Mouse (Mus musculus) kidney, embryonic 16.5 days (tissue): Measurements from ENCODE around the gene Ptpro. TPM values are rescaled to one million over a fixed set of nuclear protein-coding genes. Genes with fewer than 3 reads are reported as not detected.
A peak's percentile ranks its signal among the peaks of the same experiment; 100 is the strongest.

Experiments
- ATAC-seq: fragments of 200-750 bp; cut with Nextera tagmentation; 2 replicates; pipeline ENCODE4 v1.8.0; 2017; ENCODE audit warnings: moderate TSS enrichment; ENCODE audit not compliant: low FRiP score, low TSS enrichment
- H3K27ac ChIP-seq: fragments of 300-500 bp; sonication (generic); 2 replicates; pipeline ENCODE4 v1.5.1; 2014; ENCODE audit warnings: low read length
- H3K27me3 ChIP-seq: fragments of 300-500 bp; sonication (generic); 2 replicates; pipeline ENCODE4 v1.6.1; 2014; ENCODE audit warnings: low read length, control low read depth, mixed read lengths; ENCODE audit not compliant: insufficient read depth
- H3K36me3 ChIP-seq: fragments of 300-500 bp; sonication (generic); 2 replicates; pipeline ENCODE4 v1.6.1; 2014; ENCODE audit warnings: low read length, control low read depth, mixed read lengths; ENCODE audit not compliant: insufficient read depth
- H3K4me1 ChIP-seq: fragments of 300-500 bp; sonication (generic); 2 replicates; pipeline ENCODE4 v1.6.1; 2014; ENCODE audit warnings: low read length, control low read depth, mixed read lengths; ENCODE audit not compliant: insufficient read depth
- H3K4me2 ChIP-seq: fragments of 300-500 bp; sonication (generic); replicated peaks from 2 replicates; pipeline ENCODE4 v1.6.1; 2014; ENCODE audit warnings: low read depth, low read length
- H3K4me3 ChIP-seq: fragments of 300-500 bp; sonication (generic); 2 replicates; pipeline ENCODE4 v1.5.1; 2014; ENCODE audit warnings: mild to moderate bottlenecking, low read length
- H3K9ac ChIP-seq: fragments of 300-500 bp; sonication (generic); replicated peaks from 2 replicates; pipeline ENCODE4 v1.6.1; 2014; ENCODE audit warnings: low read length
- H3K9me3 ChIP-seq: fragments of 300-500 bp; sonication (generic); 2 replicates; pipeline ENCODE4 v1.6.1; 2016; ENCODE audit warnings: low read length, control low read depth
- WGBS: fragments of 180-500 bp; shearing (Covaris S2); extraction: QIAGEN DNeasy Blood & Tissue Kit; methylation state at CpG from one replicate; pipeline ENCODE4 v1.1.7; 2014; 5-methylcytosine and 5-hydroxymethylcytosine counted together
- polyA plus RNA-seq: library from polyadenylated mRNA; unstranded; fragments of >200 nt; fragmentation: Nextera tagmentation; extraction: Ambion mirVana; gene quantifications from 2 replicates; pipeline ENCODE4 v1.2.1, GENCODE M21; 2015

The Ptpro gene
- polyA plus RNA-seq, 1 experiment from 2014 or later: 21.7 TPM

DNA sequence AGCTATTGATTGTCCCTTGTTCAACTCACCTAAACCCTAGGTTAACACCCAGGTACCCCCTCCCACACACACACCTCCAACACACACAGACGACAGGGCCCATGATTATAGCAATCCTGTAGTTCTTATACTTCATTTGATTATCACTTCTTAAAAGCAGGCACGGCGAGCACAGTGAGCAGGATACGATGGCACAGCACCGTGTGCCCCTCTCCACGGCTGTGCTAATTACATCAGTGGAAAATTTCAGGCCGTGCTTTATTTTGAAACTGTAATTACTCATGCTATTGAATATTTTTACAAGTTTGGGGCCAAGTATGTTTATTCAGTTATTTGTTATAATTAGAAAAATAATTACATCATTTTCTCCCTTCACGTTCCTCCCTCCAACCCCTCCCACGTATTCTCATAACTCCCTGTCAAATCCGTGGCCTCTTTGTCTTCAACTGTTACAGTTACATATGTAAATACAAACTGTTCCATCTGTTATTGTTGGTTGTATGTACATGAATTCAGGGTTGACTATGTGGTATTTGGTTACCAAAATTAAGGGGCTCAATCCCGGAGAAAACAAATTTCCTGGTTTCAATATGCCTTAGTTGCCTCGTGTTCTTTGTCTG lies 66.2 kb downstream of the Ptpro start:
- ATAC-seq: no peak
- H3K9ac ChIP-seq: no peak overlapping the region
- no peaks in the 10 kb centered on the region for H3K27me3 ChIP-seq
- H3K27ac ChIP-seq: no peak overlapping the region
- no peak overlapping the region for H3K4me3 ChIP-seq
- peaks cover 4% of the 10 kb centered on the region; the same call in 1 of the 2 replicates for H3K4me1 ChIP-seq
- H3K36me3 ChIP-seq: no peaks in the 10 kb centered on the region
- WGBS: 84% methylated on average over 12 of the region's 12 CpGs
- H3K9me3 ChIP-seq: no peaks in the 10 kb centered on the region
- H3K4me2 ChIP-seq: no peak overlapping the region

DNA sequence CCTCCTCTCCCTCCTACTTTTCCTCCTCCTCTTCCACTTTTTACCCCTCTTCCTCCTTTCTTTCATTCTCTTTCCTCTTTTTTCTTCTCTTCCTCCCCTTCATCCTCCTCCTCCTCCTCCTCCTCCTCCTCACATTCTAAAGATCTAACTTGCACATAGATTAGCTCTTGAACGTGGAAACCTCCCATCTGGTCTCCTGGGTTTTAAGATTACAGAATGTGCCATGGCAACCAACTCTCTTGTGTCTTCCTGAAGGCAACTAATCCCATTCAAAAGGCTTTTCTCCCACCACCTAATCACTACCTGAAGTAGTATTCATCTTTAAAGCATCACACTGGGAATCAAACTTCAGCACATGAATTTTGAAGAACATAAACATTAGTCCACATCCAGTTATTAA lies 67.5 kb downstream of the Ptpro start:
- no peaks in the 10 kb centered on the region for H3K36me3 ChIP-seq
- no peaks in the 10 kb centered on the region for H3K27me3 ChIP-seq
- no peak overlapping the region for H3K4me2 ChIP-seq
- WGBS: 50% methylated on average over 1 of the region's 1 CpGs
- H3K9me3 ChIP-seq: no peaks in the 10 kb centered on the region
- no peak overlapping the region for H3K4me3 ChIP-seq
- H3K27ac ChIP-seq: no peak overlapping the region
- peaks cover 4% of the 10 kb centered on the region; the same call in 1 of the 2 replicates for H3K4me1 ChIP-seq
- no peak for ATAC-seq
- no peak overlapping the region for H3K9ac ChIP-seq

DNA sequence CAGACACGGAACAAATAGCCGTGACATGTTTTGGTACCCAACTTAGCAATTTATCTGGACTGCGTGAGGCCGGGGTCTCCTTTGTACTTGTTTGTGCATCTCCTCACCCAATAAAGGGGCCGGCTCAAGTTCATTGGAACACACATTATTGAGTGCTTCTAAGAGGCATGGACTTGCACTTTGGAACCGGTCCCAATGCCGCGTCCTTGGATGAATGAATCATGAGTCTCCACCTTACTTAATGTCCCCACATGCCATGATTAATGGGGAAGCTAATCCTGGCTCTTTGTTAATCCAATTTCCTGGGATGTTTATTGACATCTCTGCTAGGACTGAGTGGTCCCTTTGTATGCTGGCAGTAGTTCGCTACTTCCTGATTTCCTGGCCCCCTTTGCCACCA lies 75.6 kb downstream of the Ptpro start:
- H3K4me1 ChIP-seq: no peaks in the 10 kb centered on the region
- no peak overlapping the region for H3K4me2 ChIP-seq
- H3K4me3 ChIP-seq: no peak overlapping the region
- H3K27me3 ChIP-seq: no peaks in the 10 kb centered on the region
- no peak overlapping the region for H3K9ac ChIP-seq
- ATAC-seq: no peak
- H3K27ac ChIP-seq: no peak overlapping the region
- no peaks in the 10 kb centered on the region for H3K36me3 ChIP-seq
- H3K9me3 ChIP-seq: no peaks in the 10 kb centered on the region
- whole genome bisulfite sequencing: 54% methylated on average over 9 of the region's 9 CpGs

DNA sequence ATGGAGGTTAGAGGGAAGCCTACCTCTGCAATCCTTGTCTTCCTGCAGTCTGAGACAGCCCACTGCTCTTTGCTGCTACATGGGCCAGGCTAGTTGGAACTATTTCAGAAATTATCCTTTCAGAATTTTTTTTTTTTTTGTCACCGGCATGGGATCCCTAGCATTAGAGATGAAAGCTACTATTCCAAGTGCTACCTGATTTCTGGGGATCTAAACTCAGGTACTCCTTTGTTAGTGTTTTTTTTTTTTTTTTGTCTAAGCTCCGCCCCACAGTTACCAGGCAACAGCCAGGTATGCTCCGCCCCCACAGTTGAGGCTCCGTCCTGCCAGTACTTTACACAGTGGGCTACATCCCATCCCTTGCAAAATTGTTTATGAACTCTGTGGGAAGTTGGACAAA lies 76.1 kb downstream of the Ptpro start:
- Histone ChIP-seq H3K36me3 (no peaks in the 10 kb centered on the region), H3K9ac (no peak overlapping the region), H3K4me2 (no peak overlapping the region), H3K27ac (no peak overlapping the region), H3K9me3 (no peaks in the 10 kb centered on the region), H3K4me3 (no peak overlapping the region), H3K27me3 (no peaks in the 10 kb centered on the region), H3K4me1 (no peaks in the 10 kb centered on the region)
- ATAC-seq: no peak
- 68% methylated on average over 4 of the region's 4 CpGs for WGBS

DNA sequence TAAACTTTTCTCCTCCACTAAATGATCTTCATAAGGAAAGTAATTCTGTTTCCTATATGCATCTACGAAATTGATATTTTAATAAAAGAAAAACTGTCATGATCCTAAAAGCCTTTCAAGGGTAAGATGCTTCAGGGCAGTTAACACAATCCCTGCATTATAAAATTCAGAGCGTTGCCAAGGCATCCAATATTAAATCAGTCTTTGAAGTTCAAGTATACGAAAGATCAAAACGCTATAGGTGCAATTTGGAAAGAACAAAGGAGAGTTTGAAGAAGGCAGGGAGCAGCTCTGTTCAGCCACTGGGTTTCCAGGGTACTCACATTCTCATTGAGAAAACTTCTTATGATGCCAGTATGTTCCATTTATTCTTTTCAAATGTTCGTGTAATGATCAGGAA lies 78.7 kb downstream of the Ptpro start:
- no peak overlapping the region for H3K4me2 ChIP-seq
- H3K36me3 ChIP-seq: no peaks in the 10 kb centered on the region
- ATAC-seq: no peak
- H3K9ac ChIP-seq: no peak overlapping the region
- H3K27me3 ChIP-seq: no peaks in the 10 kb centered on the region
- no peaks in the 10 kb centered on the region for H3K9me3 ChIP-seq
- WGBS: 66% methylated on average over 5 of the region's 5 CpGs
- no peak overlapping the region for H3K27ac ChIP-seq
- no peak overlapping the region for H3K4me3 ChIP-seq
- no peaks in the 10 kb centered on the region for H3K4me1 ChIP-seq

DNA sequence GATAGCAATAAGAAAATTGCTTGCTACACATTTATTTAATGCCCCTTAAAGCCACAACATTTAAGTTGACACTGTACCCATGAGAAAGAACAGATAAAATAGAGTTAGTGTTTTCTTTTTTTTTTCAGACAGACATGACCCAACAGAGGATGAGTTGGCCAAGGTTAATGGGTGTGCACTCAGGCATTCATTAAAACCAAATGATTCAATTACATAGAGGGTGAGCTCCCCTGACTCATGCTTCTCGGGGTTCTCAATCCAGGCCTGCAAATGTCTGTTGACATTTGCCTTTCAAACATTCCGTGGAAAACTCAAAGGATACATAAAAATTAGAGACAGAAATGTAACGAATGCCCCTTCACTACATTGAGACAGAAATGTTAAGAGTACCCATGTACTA lies 79.7 kb downstream of the Ptpro start:
- WGBS: 50% methylated on average over 3 of the region's 3 CpGs
- ATAC-seq: no peak

DNA sequence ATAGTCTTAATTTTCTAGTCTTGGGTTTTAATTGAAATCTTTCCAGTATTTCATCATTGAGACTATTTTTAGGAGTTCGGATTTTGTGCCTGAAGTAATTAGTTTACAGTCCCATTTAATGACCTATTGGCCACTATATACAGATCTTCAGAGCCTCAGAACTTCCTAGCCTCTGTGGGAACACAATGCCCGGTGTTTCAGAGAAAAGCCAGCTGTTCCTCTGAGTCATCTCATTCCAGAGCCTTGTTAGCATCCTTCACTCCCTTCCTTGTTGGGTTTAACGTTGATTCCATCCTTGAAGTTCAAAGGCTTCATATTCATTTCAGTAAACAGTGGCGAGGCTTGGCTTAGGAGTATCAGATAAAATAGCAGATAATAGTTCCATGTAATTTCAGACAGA lies 87.0 kb downstream of the Ptpro start:
- no peaks in the 10 kb centered on the region for H3K27me3 ChIP-seq
- no peak for ATAC-seq
- H3K4me3 ChIP-seq: no peak overlapping the region
- WGBS: 24% methylated on average over 4 of the region's 4 CpGs
- no peaks in the 10 kb centered on the region; the same call in 1 of the 2 replicates for H3K9me3 ChIP-seq
- no peak overlapping the region for H3K27ac ChIP-seq
- H3K4me1 ChIP-seq: no peaks in the 10 kb centered on the region
- no peak overlapping the region for H3K9ac ChIP-seq
- no peaks in the 10 kb centered on the region for H3K36me3 ChIP-seq
- no peak overlapping the region for H3K4me2 ChIP-seq

More for the DNA sequence above, 79.7 kb downstream of the Ptpro start:
- no peaks in the 10 kb centered on the region for H3K27me3 ChIP-seq
- H3K4me3 ChIP-seq: no peak overlapping the region
- H3K27ac ChIP-seq: no peak overlapping the region
- no peak overlapping the region for H3K4me2 ChIP-seq
- H3K9ac ChIP-seq: no peak overlapping the region
- no peaks in the 10 kb centered on the region for H3K9me3 ChIP-seq
- no peaks in the 10 kb centered on the region for H3K36me3 ChIP-seq
- H3K4me1 ChIP-seq: no peaks in the 10 kb centered on the region

DNA sequence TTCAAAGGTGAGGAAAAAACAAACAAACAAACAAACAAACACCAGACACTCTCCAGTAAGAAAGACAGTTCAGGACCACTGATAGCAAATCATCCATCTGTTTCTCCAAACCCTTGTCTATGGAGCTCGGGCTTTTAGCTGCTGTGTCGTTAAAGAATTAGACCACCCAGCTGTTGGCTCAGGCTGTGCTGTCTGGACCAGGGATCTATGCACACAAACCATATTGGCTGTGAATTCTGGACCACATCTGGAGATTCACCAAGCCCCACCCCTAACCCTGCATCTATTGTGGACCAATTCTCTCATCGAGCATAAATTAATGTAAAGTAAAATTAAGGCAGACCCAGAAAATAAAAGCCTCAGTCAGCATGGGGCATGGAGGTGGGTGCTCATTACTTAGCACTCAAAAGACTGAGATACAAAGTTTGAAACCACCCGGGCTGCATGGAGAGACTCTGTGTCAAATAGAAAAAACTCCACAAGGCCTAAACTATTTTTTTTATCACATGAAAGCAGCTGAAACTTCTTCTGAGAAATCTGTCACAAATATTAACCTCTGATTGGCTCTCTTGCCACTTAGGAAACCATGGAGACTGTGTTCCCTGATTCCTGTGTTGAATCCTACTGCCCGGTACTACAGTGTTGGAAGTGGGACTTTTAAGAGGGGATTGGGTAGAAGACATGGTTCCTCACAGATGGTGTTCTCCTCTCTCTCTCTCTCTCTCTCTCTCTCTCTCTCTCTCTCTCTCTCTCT lies 91.7 kb downstream of the Ptpro start:
- H3K4me3 ChIP-seq: no peak overlapping the region
- no peak overlapping the region for H3K27ac ChIP-seq
- no peaks in the 10 kb centered on the region; the same call in 1 of the 2 replicates for H3K9me3 ChIP-seq
- no peak overlapping the region for H3K4me2 ChIP-seq
- H3K27me3 ChIP-seq: no peaks in the 10 kb centered on the region
- 48% methylated on average over 5 of the region's 5 CpGs for WGBS
- no peak overlapping the region for H3K9ac ChIP-seq
- ATAC-seq: peak; percentile 87
- H3K36me3 ChIP-seq: no peaks in the 10 kb centered on the region
- no peaks in the 10 kb centered on the region for H3K4me1 ChIP-seq

DNA sequence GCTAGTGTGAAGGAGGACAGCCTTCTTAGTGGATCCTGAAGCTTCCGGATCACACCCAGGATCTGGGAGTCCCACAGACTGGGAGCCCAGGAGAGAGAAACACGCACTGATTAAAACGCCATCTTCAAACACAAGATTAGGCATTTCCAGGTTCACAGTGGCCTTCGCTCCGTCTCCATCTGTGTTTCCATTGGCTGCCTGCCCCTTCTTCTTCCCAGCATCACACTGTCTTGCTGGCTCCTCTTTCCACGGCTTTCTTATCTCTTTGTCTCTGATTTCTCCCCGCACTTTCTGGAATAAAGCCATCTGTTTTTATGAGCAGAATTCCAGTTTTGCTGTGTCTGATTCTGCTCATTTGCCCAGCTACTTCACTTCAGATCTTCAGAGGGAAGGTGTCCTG lies 108.0 kb downstream of the Ptpro start:
- Histone ChIP-seq H3K9ac (no peak overlapping the region), H3K27me3 (no peaks in the 10 kb centered on the region), H3K4me1 (no peaks in the 10 kb centered on the region), H3K4me3 (no peak overlapping the region), H3K9me3 (no peaks in the 10 kb centered on the region), H3K27ac (no peak overlapping the region), H3K36me3 (no peaks in the 10 kb centered on the region), H3K4me2 (no peak overlapping the region)
- no peak for ATAC-seq
- WGBS: 81% methylated on average over 7 of the region's 7 CpGs

DNA sequence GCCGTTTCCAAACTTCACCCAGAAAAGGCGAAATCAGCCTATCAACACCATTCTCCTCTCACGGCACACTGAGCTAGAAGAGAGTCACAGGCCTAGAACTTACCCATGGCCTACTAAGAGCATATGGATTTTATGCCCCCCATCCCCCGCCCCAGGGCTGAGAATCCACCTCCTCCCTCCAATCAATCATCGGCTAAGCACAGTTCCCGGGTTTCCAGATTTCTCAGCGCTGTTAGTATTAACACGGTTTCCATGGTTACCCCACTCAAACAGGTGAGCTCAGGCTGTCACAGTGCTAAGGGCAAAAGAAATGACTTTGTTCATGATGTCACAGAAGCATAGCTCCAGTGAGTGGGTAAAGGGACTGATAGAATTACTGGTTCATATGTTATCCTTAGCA lies 110.1 kb downstream of the Ptpro start:
- no peak overlapping the region for H3K9ac ChIP-seq
- peak; percentile 46; the same call in 1 of the 2 replicates for ATAC-seq
- no peak overlapping the region for H3K4me3 ChIP-seq
- no peaks in the 10 kb centered on the region for H3K9me3 ChIP-seq
- WGBS: 46% methylated on average over 8 of the region's 8 CpGs
- no peak overlapping the region for H3K27ac ChIP-seq
- no peaks in the 10 kb centered on the region for H3K36me3 ChIP-seq
- H3K27me3 ChIP-seq: no peaks in the 10 kb centered on the region
- no peak overlapping the region for H3K4me2 ChIP-seq
- H3K4me1 ChIP-seq: no peaks in the 10 kb centered on the region
